Mouse (Mus musculus): ENCODE measurements around the gene Lix1l. TPM values are rescaled to one million over a fixed set of nuclear protein-coding genes. Genes with fewer than 3 reads are reported as not detected.
A peak's percentile ranks its signal among the peaks of the same experiment; 100 is the strongest.

Lix1l gene
- polyA plus RNA-seq, 1 experiment from 2014 or later, result 6.4 TPM

DNA sequence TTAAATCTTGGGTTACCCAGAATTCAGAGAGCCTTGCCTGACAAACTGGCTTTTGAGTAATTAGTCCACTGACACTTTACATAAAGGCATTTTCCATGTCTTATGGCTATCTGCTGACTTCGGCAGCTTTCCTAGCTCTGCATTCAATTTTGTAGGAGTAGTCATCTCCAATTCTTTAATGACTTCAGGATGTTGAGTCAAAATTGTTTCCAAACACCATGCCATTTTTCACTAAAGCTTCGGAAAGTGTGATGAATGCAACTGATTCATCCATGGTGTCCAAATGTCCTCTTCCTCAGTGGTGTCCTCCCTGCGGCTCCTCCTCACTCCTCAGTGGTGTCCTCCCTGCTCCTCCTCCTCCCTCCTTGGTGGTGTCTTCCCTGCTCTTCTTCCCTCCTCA lies 17.0 kb downstream of the Lix1l start:
- Histone ChIP-seq H3K9me3 (no peaks in the 10 kb centered on the region), H3K27me3 (no peaks in the 10 kb centered on the region), H3K27ac (replicated peaks) (no peak overlapping the region), H3K4me2 (replicated peaks) (no peak overlapping the region), H3K36me3 (peaks cover 60% of the 10 kb centered on the region), H3K9ac (replicated peaks) (no peak overlapping the region), H3K4me3 (no peak overlapping the region), H3K4me1 (no peaks in the 10 kb centered on the region)
- WGBS, result 96% methylated on average over 3 of the region's 3 CpGs
- ATAC-seq (replicated peaks), result no peak

DNA sequence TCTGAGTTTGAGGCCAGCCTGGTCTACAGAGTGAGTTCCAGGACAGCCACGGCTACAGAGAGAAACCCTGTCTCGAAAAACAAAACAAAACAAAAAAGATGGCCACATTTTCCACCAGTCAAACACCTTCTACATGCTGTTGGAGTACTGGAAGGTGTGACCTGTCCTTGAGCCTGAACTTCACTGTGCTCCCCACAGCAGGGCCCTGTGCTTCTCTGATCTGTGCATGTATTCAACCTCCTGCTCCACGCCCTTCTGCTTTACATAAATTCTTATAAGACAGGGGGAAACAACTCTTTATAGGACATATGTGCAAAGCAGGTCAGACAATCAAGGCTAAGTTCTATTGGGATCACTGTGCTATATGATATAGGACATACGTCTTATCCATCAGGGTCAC lies 22.3 kb downstream of the Lix1l start:
- no peaks in the 10 kb centered on the region for H3K27me3 ChIP-seq
- H3K36me3 ChIP-seq, result peaks cover 62% of the 10 kb centered on the region
- no peak overlapping the region for H3K27ac ChIP-seq (replicated peaks)
- no peak overlapping the region for H3K4me3 ChIP-seq
- H3K4me1 ChIP-seq, result no peaks in the 10 kb centered on the region
- H3K9ac ChIP-seq (replicated peaks), result no peak overlapping the region
- no peak overlapping the region for H3K4me2 ChIP-seq (replicated peaks)
- no peaks in the 10 kb centered on the region for H3K9me3 ChIP-seq
- ATAC-seq (replicated peaks), result no peak
- WGBS, result 89% methylated on average over 4 of the region's 4 CpGs

DNA sequence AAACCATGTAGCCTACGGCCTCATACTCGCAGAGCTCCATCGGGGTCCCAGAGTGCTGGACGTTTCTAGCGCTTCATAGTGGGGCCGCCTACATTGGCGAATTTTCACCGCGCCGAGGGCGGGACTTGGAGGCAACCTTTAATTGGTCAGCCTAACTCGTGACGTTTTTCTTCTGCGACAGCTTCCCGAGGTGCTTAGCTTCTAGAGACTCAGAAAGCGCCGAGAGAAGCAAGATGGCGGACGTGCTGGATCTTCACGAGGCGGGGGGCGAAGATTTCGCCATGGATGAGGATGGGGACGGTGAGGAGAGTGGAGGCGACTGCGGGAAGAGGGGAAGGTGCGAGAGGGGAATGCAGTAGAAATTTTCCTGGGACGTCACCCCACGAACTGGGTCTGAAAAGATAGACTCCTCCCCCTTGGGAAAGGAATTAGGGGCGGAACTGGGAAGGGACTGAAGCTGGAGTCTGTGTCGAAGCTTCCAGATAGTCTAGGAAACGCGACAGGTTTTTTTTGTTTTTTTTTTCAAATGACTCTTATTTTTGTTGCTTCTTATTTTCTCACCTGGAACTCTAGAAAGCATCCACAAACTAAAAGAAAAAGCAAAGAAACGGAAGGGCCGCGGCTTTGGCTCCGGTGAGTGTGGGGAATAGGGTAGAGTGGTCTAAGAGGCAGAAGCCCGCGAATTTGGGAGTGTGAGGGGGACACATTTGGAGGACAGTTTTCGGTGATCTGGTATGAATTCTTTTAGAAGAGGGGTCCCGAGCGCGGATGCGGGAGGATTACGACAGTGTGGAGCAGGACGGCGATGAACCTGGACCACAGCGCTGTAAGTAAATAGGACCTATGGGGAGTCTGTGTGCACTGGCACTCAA lies 29.0 kb downstream of the Lix1l start, which contains the start of gene Rbm8a:
Gene Rbm8a (plus strand): TSS at position 205 of the 872 bp plus-strand sequence.
- peak; percentile 95 for ATAC-seq (replicated peaks)
- WGBS, result under 1% methylated on average over 48 of the region's 48 CpGs
- H3K9ac ChIP-seq (replicated peaks), result peak within 1 kb of the TSS; percentile 61

DNA sequence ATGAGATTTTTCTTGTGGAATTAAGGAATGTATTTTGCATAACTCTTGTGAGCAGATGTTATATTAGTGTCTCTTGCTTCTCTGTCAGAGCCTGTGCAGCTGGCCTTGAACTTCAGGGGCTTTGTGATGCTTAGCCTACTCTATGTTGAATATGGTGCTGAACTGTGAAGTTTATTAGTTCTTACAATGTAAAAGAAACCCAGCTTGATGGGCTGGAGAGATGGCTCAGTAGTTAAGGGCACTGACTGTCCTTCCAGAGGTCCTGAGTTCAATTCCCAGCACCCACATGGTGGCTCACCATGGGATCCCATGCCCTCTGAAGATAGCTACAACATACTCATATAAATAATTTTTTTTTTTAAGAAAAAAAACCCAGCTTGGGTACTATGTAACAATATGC lies 31.1 kb downstream of the Lix1l start:
- ATAC-seq (replicated peaks), result no peak
- Histone ChIP-seq H3K4me2 (replicated peaks) (no peak overlapping the region), H3K9me3 (no peaks in the 10 kb centered on the region), H3K9ac (replicated peaks) (no peak overlapping the region), H3K36me3 (peaks cover 23% of the 10 kb centered on the region), H3K4me3 (no peak overlapping the region), H3K27ac (replicated peaks) (no peak overlapping the region), H3K27me3 (no peaks in the 10 kb centered on the region), H3K4me1 (peaks cover 37% of the 10 kb centered on the region)

More for the DNA sequence above, 29.0 kb downstream of the Lix1l start, which contains the start of gene Rbm8a:
- H3K36me3 ChIP-seq, result peaks cover 37% of the 10 kb centered on the region
- H3K4me3 ChIP-seq, result peak within 1 kb of the TSS; percentile 63
- H3K4me2 ChIP-seq (replicated peaks), result peak within 1 kb of the TSS; percentile 83
- H3K4me1 ChIP-seq, result peaks cover 21% of the 10 kb centered on the region
- no peaks in the 10 kb centered on the region for H3K9me3 ChIP-seq
- H3K27ac ChIP-seq (replicated peaks), result peak within 1 kb of the TSS; percentile 82
- H3K27me3 ChIP-seq, result no peaks in the 10 kb centered on the region

DNA sequence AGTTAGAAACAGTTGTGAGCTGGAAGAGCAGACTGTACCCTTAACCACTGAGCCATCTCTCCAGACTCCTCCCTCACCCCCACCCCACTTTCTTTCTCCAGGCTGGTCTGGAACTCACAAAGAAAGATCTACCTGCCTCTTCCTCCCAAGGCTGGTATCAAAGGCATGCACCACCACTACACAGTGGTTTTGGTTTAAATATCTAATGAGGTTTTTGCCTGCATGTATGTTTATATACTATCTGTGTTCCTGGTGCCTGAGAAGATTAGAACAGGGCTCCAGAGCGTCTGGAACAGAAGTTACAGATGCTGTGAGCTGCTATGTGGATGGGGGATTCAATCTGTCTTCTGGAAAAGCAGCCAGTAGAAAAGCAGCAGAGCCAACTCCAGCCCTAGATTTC lies 33.1 kb downstream of the Lix1l start:
- Histone ChIP-seq H3K36me3 (peaks cover 37% of the 10 kb centered on the region), H3K27ac (replicated peaks) (no peak overlapping the region), H3K27me3 (no peaks in the 10 kb centered on the region), H3K4me1 (peaks cover 40% of the 10 kb centered on the region), H3K4me3 (no peak overlapping the region), H3K9me3 (no peaks in the 10 kb centered on the region), H3K4me2 (replicated peaks) (no peak overlapping the region), H3K9ac (replicated peaks) (no peak overlapping the region)
- no peak for ATAC-seq (replicated peaks)
- 84% methylated on average over 1 of the region's 1 CpGs for WGBS

DNA sequence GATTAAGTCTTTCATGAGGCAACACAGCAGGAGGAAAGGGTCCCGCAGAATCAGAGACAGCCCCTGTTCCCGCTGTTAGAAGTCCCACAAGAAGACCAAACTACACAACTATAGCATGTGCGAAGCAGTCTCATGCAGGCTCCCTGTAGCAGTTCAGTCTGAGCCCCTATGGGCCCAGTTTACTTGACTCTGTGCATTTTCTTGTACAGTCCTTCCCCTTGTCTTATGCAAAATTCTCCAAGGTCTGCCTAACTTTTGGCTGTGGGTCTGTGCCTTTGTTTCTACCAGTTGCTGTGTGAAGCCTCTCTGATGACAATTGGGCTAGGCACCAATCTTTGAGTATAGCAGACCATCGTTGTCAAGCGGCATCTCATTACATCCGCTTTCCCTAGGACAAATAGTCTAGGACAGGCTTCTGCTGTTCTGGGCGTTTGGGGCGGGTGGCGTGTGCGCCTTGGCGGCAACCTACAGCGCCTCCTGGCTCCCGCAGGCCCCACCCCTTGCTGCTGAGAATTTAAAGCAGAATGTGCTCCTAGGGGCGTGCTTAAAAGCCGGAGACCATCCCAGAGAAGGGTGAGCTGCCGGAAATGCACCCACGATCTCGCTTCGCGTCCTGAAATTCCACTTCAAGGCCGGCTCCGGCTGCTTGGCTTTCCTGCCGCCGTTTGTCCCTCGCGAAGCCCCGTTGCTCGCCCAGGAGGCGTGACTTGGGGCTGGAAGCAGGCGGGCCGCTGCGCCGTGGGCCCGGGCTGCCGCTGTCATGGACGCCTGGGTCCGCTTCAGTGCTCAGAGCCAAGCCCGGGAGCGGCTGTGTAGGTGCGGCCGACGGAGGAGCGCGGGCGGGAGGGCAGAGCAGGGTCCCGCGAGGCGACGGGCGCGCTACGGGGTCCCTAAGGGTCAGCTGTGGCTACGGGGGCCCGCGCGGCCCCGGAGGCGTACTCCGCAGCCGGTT lies 34.3 kb downstream of the Lix1l start, which contains the start of the genes Pex11b and Gm42957:
Gene Pex11b (plus strand): TSS at position 449 of the 952 bp plus-strand sequence.
Gene Gm42957 (plus strand): TSS at position 547 of the 952 bp plus-strand sequence.
- Histone ChIP-seq H3K4me1 (peaks cover 35% of the 10 kb centered on the region), H3K4me3 (peak within 1 kb of the TSS; percentile 93), H3K4me2 (replicated peaks) (peak within 1 kb of the TSS; percentile 84), H3K27ac (replicated peaks) (peak within 1 kb of the TSS; percentile 91), H3K9ac (replicated peaks) (peak within 1 kb of the TSS; percentile 98), H3K9me3 (no peaks in the 10 kb centered on the region), H3K27me3 (no peaks in the 10 kb centered on the region), H3K36me3 (peaks cover 42% of the 10 kb centered on the region)
- 2% methylated on average over 60 of the region's 60 CpGs for WGBS
- peak; percentile 95 for ATAC-seq (replicated peaks)

DNA sequence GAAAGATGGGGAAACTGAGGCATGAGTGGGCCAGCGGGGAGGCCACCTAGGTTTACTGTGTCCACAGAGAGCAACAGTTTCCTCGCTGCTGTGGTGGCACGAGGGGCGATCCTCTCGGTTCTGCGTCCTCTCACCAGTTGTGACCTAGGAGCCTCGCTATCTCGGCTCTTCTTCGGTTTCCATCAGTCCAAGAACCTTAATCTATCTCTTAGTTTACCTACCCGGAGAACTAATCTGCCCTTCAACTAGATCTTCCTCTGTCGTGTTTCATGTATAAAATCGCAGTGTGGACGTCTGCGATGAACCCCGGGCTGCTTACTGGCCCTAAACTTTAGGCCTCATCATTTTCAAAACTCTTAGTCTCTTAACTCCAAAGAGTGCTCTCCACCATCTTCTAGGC lies 35.0 kb downstream of the Lix1l start:
- Histone ChIP-seq H3K4me3 (peak overlapping the region; percentile 93), H3K36me3 (peaks cover 42% of the 10 kb centered on the region), H3K9me3 (no peaks in the 10 kb centered on the region), H3K27me3 (no peaks in the 10 kb centered on the region), H3K9ac (replicated peaks) (peak overlapping the region; percentile 98), H3K4me2 (replicated peaks) (peak overlapping the region; percentile 84), H3K4me1 (peaks cover 28% of the 10 kb centered on the region), H3K27ac (replicated peaks) (peak overlapping the region; percentile 91)
- WGBS, result 10% methylated on average over 15 of the region's 15 CpGs
- ATAC-seq (replicated peaks), result no peak

DNA sequence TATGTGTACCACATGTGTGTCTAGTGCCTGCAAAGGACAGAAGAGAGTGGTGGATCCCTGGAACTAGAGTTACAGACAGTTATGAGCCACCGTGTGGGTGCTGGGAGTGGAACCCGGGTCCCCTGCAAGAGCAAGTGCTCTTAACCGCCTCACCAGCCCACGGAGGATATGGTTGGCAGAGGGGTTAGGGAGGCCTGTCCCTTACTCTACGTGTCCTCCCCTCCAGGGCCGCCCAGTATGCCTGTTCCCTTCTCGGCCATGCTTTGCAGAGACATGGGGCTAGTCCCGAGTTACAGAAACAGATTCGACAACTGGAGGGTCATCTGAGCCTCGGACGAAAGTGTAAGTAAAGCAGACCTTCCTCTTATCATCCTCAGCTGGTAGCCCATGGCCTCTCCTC lies 35.5 kb downstream of the Lix1l start:
- H3K4me3 ChIP-seq, result peak overlapping the region; percentile 93
- H3K27ac ChIP-seq (replicated peaks), result no peak overlapping the region
- H3K36me3 ChIP-seq, result peaks cover 39% of the 10 kb centered on the region
- no peaks in the 10 kb centered on the region for H3K9me3 ChIP-seq
- H3K4me2 ChIP-seq (replicated peaks), result peak overlapping the region; percentile 84
- ATAC-seq (replicated peaks), result no peak
- H3K4me1 ChIP-seq, result peaks cover 24% of the 10 kb centered on the region
- H3K27me3 ChIP-seq, result no peaks in the 10 kb centered on the region
- WGBS, result 69% methylated on average over 11 of the region's 11 CpGs
- H3K9ac ChIP-seq (replicated peaks), result no peak overlapping the region; the same call in 1 of the 2 replicates

DNA sequence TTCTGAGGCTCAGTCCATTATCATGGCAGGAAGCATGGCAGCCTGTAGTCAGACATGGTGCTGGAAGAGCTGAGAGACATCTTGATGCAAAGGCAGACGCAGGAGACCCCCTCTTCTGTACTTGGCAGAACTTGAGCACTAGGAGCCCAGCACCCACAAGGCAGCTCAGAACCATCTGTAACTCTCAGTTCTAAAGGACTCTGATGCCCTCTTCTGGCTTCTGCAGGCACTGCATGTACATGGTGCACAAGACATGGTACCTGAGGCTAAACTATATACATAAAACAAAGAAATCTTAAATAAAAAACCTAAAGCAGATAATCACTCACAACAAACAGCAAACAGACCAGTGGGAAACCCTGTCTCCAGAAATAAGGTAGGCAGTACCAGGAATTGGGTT lies 38.3 kb downstream of the Lix1l start:
- Histone ChIP-seq H3K9ac (replicated peaks) (no peak overlapping the region), H3K4me1 (peaks cover 24% of the 10 kb centered on the region), H3K27me3 (no peaks in the 10 kb centered on the region), H3K4me3 (no peak overlapping the region), H3K9me3 (no peaks in the 10 kb centered on the region), H3K4me2 (replicated peaks) (no peak overlapping the region), H3K27ac (replicated peaks) (no peak overlapping the region), H3K36me3 (peaks cover 35% of the 10 kb centered on the region)
- 76% methylated on average over 1 of the region's 1 CpGs for WGBS
- no peak for ATAC-seq (replicated peaks)

DNA sequence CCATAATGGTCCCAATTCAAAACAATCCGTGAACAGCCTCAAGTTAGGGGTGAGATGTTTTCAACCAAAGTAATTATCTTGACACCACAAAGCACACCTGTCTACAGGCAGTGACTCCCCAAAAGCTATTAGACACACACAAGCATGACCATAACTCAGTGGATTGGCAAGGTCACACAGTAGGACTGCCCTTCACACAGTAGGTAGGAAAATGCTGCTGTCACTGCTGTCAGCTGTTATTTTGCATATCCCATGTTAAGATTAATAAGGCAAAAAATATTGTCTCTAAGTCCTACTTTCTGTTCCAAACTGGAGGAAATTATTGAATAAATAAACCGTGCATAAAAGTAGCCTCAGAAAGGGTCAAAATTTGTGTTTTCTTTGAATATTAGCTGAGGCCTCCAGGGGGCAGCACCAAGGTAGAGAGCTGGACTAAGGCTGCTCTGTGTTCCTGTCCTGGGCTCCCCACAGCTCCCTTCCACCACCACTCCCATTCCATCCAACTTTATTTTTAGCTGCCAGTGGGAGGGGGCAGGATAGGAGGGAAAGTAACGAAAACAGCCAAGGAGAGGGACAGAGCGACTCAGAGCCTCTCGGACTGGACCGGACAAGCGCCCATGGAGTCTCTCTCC lies 44.2 kb downstream of the Lix1l start, which contains the start of gene Itga10:
Gene Itga10 (plus strand): TSS at position 567 of the 632 bp plus-strand sequence.
- Histone ChIP-seq H3K27me3 (no peaks in the 10 kb centered on the region), H3K9ac (replicated peaks) (no peak within 1 kb of the TSS), H3K4me3 (no peak within 1 kb of the TSS), H3K4me2 (replicated peaks) (no peak within 1 kb of the TSS), H3K4me1 (no peaks in the 10 kb centered on the region), H3K27ac (replicated peaks) (no peak within 1 kb of the TSS), H3K9me3 (no peaks in the 10 kb centered on the region), H3K36me3 (peaks cover 21% of the 10 kb centered on the region)
- no peak for ATAC-seq (replicated peaks)
- 64% methylated on average over 7 of the region's 7 CpGs for whole genome bisulfite sequencing

DNA sequence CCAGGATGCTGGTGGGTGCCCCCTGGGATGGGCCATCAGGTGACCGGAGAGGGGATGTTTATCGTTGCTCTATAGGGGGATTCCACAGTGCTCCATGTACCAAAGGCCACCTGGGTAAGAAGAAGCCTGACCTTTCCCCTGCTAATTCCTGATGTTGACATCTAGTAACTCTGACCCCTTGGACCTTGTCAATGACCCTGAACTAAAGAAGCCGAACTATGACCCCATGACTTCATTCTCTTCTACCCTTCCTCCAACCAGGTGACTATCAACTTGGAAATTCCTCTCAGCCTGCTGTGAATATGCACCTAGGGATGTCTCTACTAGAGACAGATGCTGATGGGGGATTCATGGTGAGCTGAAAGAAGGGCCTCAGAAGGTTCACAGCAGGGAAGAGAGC lies 46.4 kb downstream of the Lix1l start:
- WGBS, result 85% methylated on average over 3 of the region's 3 CpGs
- Histone ChIP-seq H3K36me3 (peaks cover 18% of the 10 kb centered on the region), H3K9ac (replicated peaks) (no peak overlapping the region), H3K4me3 (no peak overlapping the region), H3K27ac (replicated peaks) (no peak overlapping the region), H3K4me2 (replicated peaks) (no peak overlapping the region), H3K9me3 (no peaks in the 10 kb centered on the region), H3K27me3 (no peaks in the 10 kb centered on the region), H3K4me1 (no peaks in the 10 kb centered on the region)
- no peak for ATAC-seq (replicated peaks)
